ENCODE assay signal across 8 mouse cellular contexts in genomic region chr8:64548054-64548850, GRCm38 (mm10).
DNase-seq lines count a peak whose midpoint lies in the region; ATAC-seq lines count a peak whose summit lies in the region.

No protein-coding gene starts in this region.

- WGBS in embryonic facial prominence, embryonic 14.5 days: 30% methylated on average over 5 of the region's 5 CpGs
- 28% methylated on average over 5 of the region's 5 CpGs for WGBS in kidney, embryonic 16.5 days
- 28% methylated on average over 5 of the region's 5 CpGs for WGBS in midbrain, embryonic 11.5 days

- H3K4me3 ChIP-seq in embryonic facial prominence, embryonic 14.5 days (ENCODE audit: low read depth, low read length): no peak overlapping the region
- no peak overlapping the region for H3K4me3 ChIP-seq in kidney, embryonic 16.5 days (ENCODE audit: low read length)
- no peak overlapping the region for H3K4me3 ChIP-seq in midbrain, embryonic 11.5 days (ENCODE audit: low read depth, low read length)

- H3K36me3 ChIP-seq in embryonic facial prominence, embryonic 14.5 days (ENCODE audit: control insufficient read depth, insufficient read depth, low read length): no peaks in the 10 kb centered on the region
- H3K36me3 ChIP-seq in kidney, embryonic 16.5 days (ENCODE audit: insufficient read depth, low read length): no peaks in the 10 kb centered on the region
- no peaks in the 10 kb centered on the region for H3K36me3 ChIP-seq in midbrain, embryonic 11.5 days (ENCODE audit: control insufficient read depth, insufficient read depth, low read length)

- H3K27me3 ChIP-seq in embryonic facial prominence, embryonic 14.5 days (replicated peaks; ENCODE audit: control insufficient read depth, insufficient read depth, low read length): no peaks in the 10 kb centered on the region; the same call in 1 of the 2 replicates
- H3K27me3 ChIP-seq in kidney, embryonic 16.5 days (ENCODE audit: insufficient read depth, low read length): no peaks in the 10 kb centered on the region
- H3K27me3 ChIP-seq in midbrain, embryonic 11.5 days (ENCODE audit: control insufficient read depth, insufficient read depth, low read length): no peaks in the 10 kb centered on the region

- peak; percentile 63; the same call in 1 of the 2 replicates for ATAC-seq in embryonic facial prominence, embryonic 14.5 days (ENCODE audit: low read depth)
- 0 out of 2 replicates have a peak, but pooled peaks have one; percentile 35 for ATAC-seq in kidney, embryonic 16.5 days (ENCODE audit: low FRiP score, low TSS enrichment)
- peak; percentile 71 for ATAC-seq in midbrain, embryonic 11.5 days (ENCODE audit: low FRiP score)

- H3K27ac ChIP-seq in embryonic facial prominence, embryonic 14.5 days (replicated peaks; ENCODE audit: low read depth, low read length): no peak overlapping the region
- no peak overlapping the region for H3K27ac ChIP-seq in kidney, embryonic 16.5 days (ENCODE audit: low read length)
- H3K27ac ChIP-seq in midbrain, embryonic 11.5 days (ENCODE audit: low read depth, low read length): no peak overlapping the region

- peaks cover under 1% of the 10 kb centered on the region; the same call in 1 of the 2 replicates for H3K9me3 ChIP-seq in embryonic facial prominence, embryonic 14.5 days (ENCODE audit: control insufficient read depth, low read length)
- no peaks in the 10 kb centered on the region for H3K9me3 ChIP-seq in kidney, embryonic 16.5 days (ENCODE audit: low read length)
- H3K9me3 ChIP-seq in midbrain, embryonic 11.5 days (ENCODE audit: control insufficient read depth, low read length): no peaks in the 10 kb centered on the region

- H3K4me1 ChIP-seq in embryonic facial prominence, embryonic 14.5 days (ENCODE audit: control insufficient read depth, insufficient read depth, low read length): no peaks in the 10 kb centered on the region
- no peaks in the 10 kb centered on the region for H3K4me1 ChIP-seq in kidney, embryonic 16.5 days (ENCODE audit: insufficient read depth, low read length)
- H3K4me1 ChIP-seq in midbrain, embryonic 11.5 days (ENCODE audit: control insufficient read depth, insufficient read depth, low read length): no peaks in the 10 kb centered on the region

- no peak overlapping the region for H3K4me2 ChIP-seq in embryonic facial prominence, embryonic 14.5 days (ENCODE audit: low read depth, low read length)
- no peak overlapping the region for H3K4me2 ChIP-seq in kidney, embryonic 16.5 days (replicated peaks; ENCODE audit: low read depth, low read length)
- no peak overlapping the region for H3K4me2 ChIP-seq in midbrain, embryonic 11.5 days

- DNase-seq in layer of hippocampus, adult 18-20 months (ENCODE audit: low spot score in 2 of 2): peak; percentile 6 to 65
- no peak for DNase-seq in layer of hippocampus, postnatal 36 days
- peak; percentile 64 for DNase-seq in ZHBTc4 (ENCODE audit: low read depth, low spot score)
- DNase-seq in embryonic facial prominence, embryonic 14.5 days (ENCODE audit: low spot score): peak; percentile 66
- peak; percentile 92 for DNase-seq in midbrain, embryonic 11.5 days (ENCODE audit: low spot score, missing footprints)
- DNase-seq in spleen, postnatal 36 days (ENCODE audit: low spot score in 2 of 2): no peak
- DNase-seq in thymus, postnatal 4 days: no peak

- H3K9ac ChIP-seq in embryonic facial prominence, embryonic 14.5 days (ENCODE audit: low read depth, low read length): no peak overlapping the region
- no peak overlapping the region for H3K9ac ChIP-seq in kidney, embryonic 16.5 days (replicated peaks; ENCODE audit: low read length)
- no peak overlapping the region for H3K9ac ChIP-seq in midbrain, embryonic 11.5 days (ENCODE audit: low read length)

Comparison
In these comparisons a context has a peak if more than half of its experiments do, and no peak if none do; other contexts are left out.
1. DNase-seq: peak in layer of hippocampus, adult 18-20 months (2 of 2), ZHBTc4 (single experiment), embryonic facial prominence, embryonic 14.5 days (single experiment) and midbrain, embryonic 11.5 days (single experiment); none in layer of hippocampus, postnatal 36 days (0 of 2), spleen, postnatal 36 days (0 of 2) and thymus, postnatal 4 days (single experiment).
2. Peak in every context shown above with its lines, with median percentiles within 50 percentile points of each other: ATAC-seq.